Mouse (Mus musculus): ENCODE data around the gene Ascc2. TPM values are rescaled to one million over a fixed set of nuclear protein-coding genes. Genes with fewer than 3 reads are reported as not detected.
"Not testable (repeated sequence)": the region's sequence is repeated elsewhere in the genome, so short reads cannot be mapped to it uniquely, and the experiment has no call there.

The Ascc2 gene
- polyA plus RNA-seq, 1 experiment from 2014 or later: 36.7 TPM

GRCm38 (mm10) chr11:4641185-4641584, 3.6 kb downstream of the Ascc2 start:
- Histone ChIP-seq H3K9me3 (ENCODE audit: control insufficient read depth, low read length) (no peaks in the 10 kb centered on the region), H3K9ac (ENCODE audit: low read length) (no peak overlapping the region), H3K27me3 (ENCODE audit: control insufficient read depth, insufficient read depth, low read length) (no peaks in the 10 kb centered on the region), H3K4me1 (replicated peaks; ENCODE audit: control insufficient read depth, insufficient read depth, low read length) (no peaks in the 10 kb centered on the region; the same call in 1 of the 2 replicates), H3K27ac (ENCODE audit: low read depth, low read length) (no peak overlapping the region), H3K36me3 (ENCODE audit: control insufficient read depth, insufficient read depth, low read length) (no peaks in the 10 kb centered on the region), H3K4me3 (ENCODE audit: low read depth, low read length) (no peak overlapping the region), H3K4me2 (ENCODE audit: low read depth, low read length, severe bottlenecking) (no peak overlapping the region)
- DNase-seq (ENCODE audit: low spot score) (no peak), ATAC-seq (replicated peaks; ENCODE audit: low FRiP score) (no peak)

DNA sequence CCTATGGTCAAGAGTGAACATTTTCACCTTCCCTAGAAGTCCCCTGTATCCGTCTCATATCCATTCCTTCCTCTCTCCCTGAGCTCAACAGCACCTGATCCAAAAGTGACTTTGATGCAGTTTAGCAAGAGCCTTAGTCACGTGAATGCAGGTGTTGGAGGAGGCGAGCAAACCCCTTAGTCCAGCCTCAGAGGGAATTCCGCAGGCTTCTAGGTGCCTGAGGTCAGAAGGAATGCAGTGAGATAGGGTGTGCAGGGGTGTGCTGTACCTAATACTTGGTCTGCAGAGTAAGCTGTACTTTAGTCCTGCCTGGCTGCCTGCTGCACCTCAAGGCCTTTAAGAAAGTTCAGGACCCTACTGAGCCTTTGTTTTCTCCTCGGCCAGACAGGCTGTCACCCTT, 6.2 kb downstream of the Ascc2 start:
- ATAC-seq (replicated peaks; ENCODE audit: low FRiP score): no peak

DNA sequence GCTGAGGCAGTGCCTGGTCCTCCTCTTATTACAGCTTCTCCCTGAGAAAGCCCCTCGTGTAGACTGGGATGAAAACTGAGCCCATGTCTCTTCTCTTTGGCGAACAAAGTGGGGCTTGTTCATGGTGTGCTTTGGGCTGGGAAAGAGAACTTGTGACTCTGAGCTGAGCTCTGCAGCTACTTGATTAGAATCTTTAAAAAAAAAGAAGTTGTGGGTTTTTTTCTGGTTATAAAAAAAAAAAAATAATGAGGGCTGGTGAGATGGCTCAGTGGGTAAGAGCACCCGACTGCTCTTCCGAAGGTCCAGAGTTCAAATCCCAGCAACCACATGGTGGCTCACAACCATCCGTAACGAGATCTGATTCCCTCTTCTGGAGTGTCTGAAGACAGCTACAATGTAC, 7.6 kb downstream of the Ascc2 start:
- not testable (repeated sequence) for H3K9ac ChIP-seq (ENCODE audit: low read length); DNase-seq (ENCODE audit: low spot score); H3K27me3 ChIP-seq (ENCODE audit: control insufficient read depth, insufficient read depth, low read length); H3K4me1 ChIP-seq (replicated peaks; ENCODE audit: control insufficient read depth, insufficient read depth, low read length); H3K36me3 ChIP-seq (ENCODE audit: control insufficient read depth, insufficient read depth, low read length); ATAC-seq (replicated peaks; ENCODE audit: low FRiP score); H3K27ac ChIP-seq (ENCODE audit: low read depth, low read length); H3K4me2 ChIP-seq (ENCODE audit: low read depth, low read length, severe bottlenecking); H3K9me3 ChIP-seq (ENCODE audit: control insufficient read depth, low read length); H3K4me3 ChIP-seq (ENCODE audit: low read depth, low read length)
- WGBS: 94% methylated on average over 4 of the region's 6 CpGs

More for the DNA sequence above, 6.2 kb downstream of the Ascc2 start:
- no peak for DNase-seq (ENCODE audit: low spot score)
- WGBS: 53% methylated on average over 5 of the region's 5 CpGs
- Histone ChIP-seq H3K4me3 (ENCODE audit: low read depth, low read length) (no peak overlapping the region), H3K4me1 (replicated peaks; ENCODE audit: control insufficient read depth, insufficient read depth, low read length) (no peaks in the 10 kb centered on the region), H3K27ac (ENCODE audit: low read depth, low read length) (no peak overlapping the region), H3K4me2 (ENCODE audit: low read depth, low read length, severe bottlenecking) (no peak overlapping the region), H3K36me3 (ENCODE audit: control insufficient read depth, insufficient read depth, low read length) (no peaks in the 10 kb centered on the region), H3K9ac (ENCODE audit: low read length) (no peak overlapping the region), H3K9me3 (ENCODE audit: control insufficient read depth, low read length) (no peaks in the 10 kb centered on the region), H3K27me3 (ENCODE audit: control insufficient read depth, insufficient read depth, low read length) (no peaks in the 10 kb centered on the region)

GRCm38 (mm10) chr11:4646409-4646808, 8.9 kb downstream of the Ascc2 start:
- Histone ChIP-seq H3K27ac (ENCODE audit: low read depth, low read length) (no peak overlapping the region), H3K4me1 (replicated peaks; ENCODE audit: control insufficient read depth, insufficient read depth, low read length) (no peaks in the 10 kb centered on the region), H3K4me3 (ENCODE audit: low read depth, low read length) (no peak overlapping the region), H3K4me2 (ENCODE audit: low read depth, low read length, severe bottlenecking) (no peak overlapping the region), H3K9ac (ENCODE audit: low read length) (no peak overlapping the region), H3K9me3 (ENCODE audit: control insufficient read depth, low read length) (no peaks in the 10 kb centered on the region), H3K27me3 (ENCODE audit: control insufficient read depth, insufficient read depth, low read length) (no peaks in the 10 kb centered on the region), H3K36me3 (ENCODE audit: control insufficient read depth, insufficient read depth, low read length) (peaks cover 2% of the 10 kb centered on the region; the same call in 1 of the 2 replicates)
- DNase-seq (ENCODE audit: low spot score) (no peak), ATAC-seq (replicated peaks; ENCODE audit: low FRiP score) (no peak)
- WGBS: 93% methylated on average over 9 of the region's 9 CpGs

- H3K4me1 ChIP-seq (replicated peaks; ENCODE audit: control insufficient read depth, insufficient read depth, low read length): no peaks in the 10 kb centered on the region
- no peak for ATAC-seq (replicated peaks; ENCODE audit: low FRiP score)
Observed at GRCm38 (mm10) chr11:4659818-4660217, 22.3 kb downstream of the Ascc2 start.

GRCm38 (mm10) chr11:4660309-4661025, 22.9 kb downstream of the Ascc2 start:
- Histone ChIP-seq H3K4me3 (ENCODE audit: low read depth, low read length) (no peak overlapping the region), H3K27ac (ENCODE audit: low read depth, low read length) (no peak overlapping the region), H3K27me3 (ENCODE audit: control insufficient read depth, insufficient read depth, low read length) (no peaks in the 10 kb centered on the region), H3K9me3 (ENCODE audit: control insufficient read depth, low read length) (no peaks in the 10 kb centered on the region), H3K36me3 (ENCODE audit: control insufficient read depth, insufficient read depth, low read length) (peaks cover 2% of the 10 kb centered on the region), H3K4me2 (ENCODE audit: low read depth, low read length, severe bottlenecking) (no peak overlapping the region), H3K9ac (ENCODE audit: low read length) (no peak overlapping the region), H3K4me1 (replicated peaks; ENCODE audit: control insufficient read depth, insufficient read depth, low read length) (no peaks in the 10 kb centered on the region)
- ATAC-seq (replicated peaks; ENCODE audit: low FRiP score) (no peak), DNase-seq (ENCODE audit: low spot score) (no peak)
- WGBS: 84% methylated on average over 7 of the region's 7 CpGs

More at GRCm38 (mm10) chr11:4659818-4660217, 22.3 kb downstream of the Ascc2 start:
- H3K9ac ChIP-seq (ENCODE audit: low read length): no peak overlapping the region
- H3K9me3 ChIP-seq (ENCODE audit: control insufficient read depth, low read length): no peaks in the 10 kb centered on the region
- no peak overlapping the region for H3K4me2 ChIP-seq (ENCODE audit: low read depth, low read length, severe bottlenecking)
- no peak for DNase-seq (ENCODE audit: low spot score)
- H3K27ac ChIP-seq (ENCODE audit: low read depth, low read length): no peak overlapping the region
- H3K27me3 ChIP-seq (ENCODE audit: control insufficient read depth, insufficient read depth, low read length): no peaks in the 10 kb centered on the region
- no peak overlapping the region for H3K4me3 ChIP-seq (ENCODE audit: low read depth, low read length)
- 88% methylated on average over 1 of the region's 1 CpGs for WGBS
- H3K36me3 ChIP-seq (ENCODE audit: control insufficient read depth, insufficient read depth, low read length): peaks cover 2% of the 10 kb centered on the region

- Histone ChIP-seq H3K4me2 (ENCODE audit: low read depth, low read length, severe bottlenecking) (no peak overlapping the region), H3K36me3 (ENCODE audit: control insufficient read depth, insufficient read depth, low read length) (peaks cover 2% of the 10 kb centered on the region), H3K4me1 (replicated peaks; ENCODE audit: control insufficient read depth, insufficient read depth, low read length) (no peaks in the 10 kb centered on the region), H3K9ac (ENCODE audit: low read length) (no peak overlapping the region), H3K27ac (ENCODE audit: low read depth, low read length) (no peak overlapping the region), H3K27me3 (ENCODE audit: control insufficient read depth, insufficient read depth, low read length) (no peaks in the 10 kb centered on the region), H3K9me3 (ENCODE audit: control insufficient read depth, low read length) (no peaks in the 10 kb centered on the region), H3K4me3 (ENCODE audit: low read depth, low read length) (no peak overlapping the region)
- DNase-seq (ENCODE audit: low spot score) (no peak), ATAC-seq (replicated peaks; ENCODE audit: low FRiP score) (no peak)
- 87% methylated on average over 4 of the region's 4 CpGs for WGBS
Observed at GRCm38 (mm10) chr11:4661324-4661723, 23.8 kb downstream of the Ascc2 start.

GRCm38 (mm10) chr11:4661871-4662495, 24.4 kb downstream of the Ascc2 start:
- no peak overlapping the region for H3K9ac ChIP-seq (ENCODE audit: low read length)
- no peaks in the 10 kb centered on the region for H3K27me3 ChIP-seq (ENCODE audit: control insufficient read depth, insufficient read depth, low read length)
- no peak overlapping the region for H3K4me2 ChIP-seq (ENCODE audit: low read depth, low read length, severe bottlenecking)
- peaks cover 2% of the 10 kb centered on the region for H3K36me3 ChIP-seq (ENCODE audit: control insufficient read depth, insufficient read depth, low read length)
- no peak overlapping the region for H3K27ac ChIP-seq (ENCODE audit: low read depth, low read length)
- H3K4me1 ChIP-seq (replicated peaks; ENCODE audit: control insufficient read depth, insufficient read depth, low read length): no peaks in the 10 kb centered on the region
- no peak for DNase-seq (ENCODE audit: low spot score)
- ATAC-seq (replicated peaks; ENCODE audit: low FRiP score): no peak
- no peaks in the 10 kb centered on the region for H3K9me3 ChIP-seq (ENCODE audit: control insufficient read depth, low read length)
- H3K4me3 ChIP-seq (ENCODE audit: low read depth, low read length): no peak overlapping the region
- WGBS: 88% methylated on average over 10 of the region's 10 CpGs

DNA sequence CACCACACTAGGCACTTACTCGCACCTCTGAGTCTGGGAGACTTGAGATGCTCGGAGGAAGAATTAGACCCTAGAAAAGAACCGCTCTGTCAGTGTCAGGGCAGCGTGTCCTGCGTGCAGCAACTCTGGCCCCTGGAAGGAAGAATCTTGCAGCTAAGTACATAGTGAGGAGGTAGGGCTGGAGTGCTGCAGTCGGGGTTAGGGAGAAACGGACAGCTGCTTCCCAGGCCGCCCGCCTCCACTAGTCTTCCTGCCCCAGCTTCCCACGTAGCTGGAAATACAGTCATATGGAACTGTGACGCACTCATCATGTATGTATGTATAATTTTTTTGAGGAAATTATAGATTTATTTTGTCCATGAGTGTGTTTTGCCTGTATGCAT, 24.9 kb downstream of the Ascc2 start:
- H3K36me3 ChIP-seq (ENCODE audit: control insufficient read depth, insufficient read depth, low read length): peaks cover 2% of the 10 kb centered on the region
- no peaks in the 10 kb centered on the region for H3K27me3 ChIP-seq (ENCODE audit: control insufficient read depth, insufficient read depth, low read length)
- no peak overlapping the region for H3K9ac ChIP-seq (ENCODE audit: low read length)
- H3K4me1 ChIP-seq (replicated peaks; ENCODE audit: control insufficient read depth, insufficient read depth, low read length): no peaks in the 10 kb centered on the region
- H3K27ac ChIP-seq (ENCODE audit: low read depth, low read length): no peak overlapping the region
- no peak overlapping the region for H3K4me3 ChIP-seq (ENCODE audit: low read depth, low read length)
- no peak for DNase-seq (ENCODE audit: low spot score)
- no peak for ATAC-seq (replicated peaks; ENCODE audit: low FRiP score)
- H3K9me3 ChIP-seq (ENCODE audit: control insufficient read depth, low read length): no peaks in the 10 kb centered on the region
- WGBS: 93% methylated on average over 11 of the region's 11 CpGs
- H3K4me2 ChIP-seq (ENCODE audit: low read depth, low read length, severe bottlenecking): no peak overlapping the region

Data from forebrain, embryonic 11.5 days (tissue).